Mouse (Mus musculus): Measurements from ENCODE around the gene Fam171a2. TPM values are rescaled to one million over a fixed set of nuclear protein-coding genes. Genes with fewer than 3 reads are reported as not detected.

The Fam171a2 gene
- polyA plus RNA-seq (2012; rRNA removed) = 2.1 and 3.9 TPM in 2 replicates

DNA sequence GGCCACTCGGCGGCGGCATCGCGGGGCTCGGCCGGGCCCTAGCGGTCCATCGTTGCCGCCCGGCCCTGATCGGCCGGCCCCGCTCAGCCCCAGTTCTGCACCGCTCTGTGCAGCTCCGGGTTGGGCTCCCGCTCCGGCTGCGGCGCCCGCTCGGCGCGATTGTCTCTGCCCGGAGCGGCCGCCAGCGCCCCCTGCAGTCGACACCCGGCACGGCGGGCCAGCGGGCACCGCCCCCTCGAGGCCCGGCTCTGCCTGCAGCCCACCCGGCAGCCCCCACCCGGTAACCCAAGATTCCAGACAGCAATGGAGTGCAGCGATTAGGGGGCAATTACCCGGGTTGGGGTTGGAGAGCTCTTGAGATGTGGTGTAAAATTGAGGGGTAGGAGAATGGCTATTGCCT, at the start of gene Fam171a2:
Gene Fam171a2, minus strand, starts transcription at position 186 of the 400 bp plus-strand sequence.
- DNase-seq (ENCODE audit: low read depth, low spot score) = no peak
- WGBS = under 1% methylated on average over 40 of the region's 40 CpGs

DNA sequence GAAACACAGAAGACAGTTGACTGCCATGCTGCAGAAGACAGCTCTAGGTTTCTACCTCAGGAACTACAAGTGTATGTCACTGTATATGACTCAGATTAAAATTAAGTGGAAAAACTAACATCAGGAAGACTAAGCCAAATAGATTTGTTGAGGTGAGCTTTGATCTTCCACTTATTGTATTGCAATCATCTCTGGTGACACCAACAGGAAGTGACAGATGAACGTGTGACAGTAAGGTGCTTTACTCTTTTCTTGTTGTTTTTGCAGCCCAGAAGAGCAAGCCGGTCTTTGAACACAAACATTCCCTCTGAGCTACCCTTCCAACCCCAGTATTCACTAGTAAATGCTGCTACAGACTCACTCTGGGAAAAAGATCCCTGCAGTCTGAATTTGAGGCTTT, 49.2 kb upstream of the Fam171a2 start:
- WGBS = 59% methylated on average over 2 of the region's 2 CpGs
- DNase-seq (ENCODE audit: low read depth, low spot score) = no peak

DNA sequence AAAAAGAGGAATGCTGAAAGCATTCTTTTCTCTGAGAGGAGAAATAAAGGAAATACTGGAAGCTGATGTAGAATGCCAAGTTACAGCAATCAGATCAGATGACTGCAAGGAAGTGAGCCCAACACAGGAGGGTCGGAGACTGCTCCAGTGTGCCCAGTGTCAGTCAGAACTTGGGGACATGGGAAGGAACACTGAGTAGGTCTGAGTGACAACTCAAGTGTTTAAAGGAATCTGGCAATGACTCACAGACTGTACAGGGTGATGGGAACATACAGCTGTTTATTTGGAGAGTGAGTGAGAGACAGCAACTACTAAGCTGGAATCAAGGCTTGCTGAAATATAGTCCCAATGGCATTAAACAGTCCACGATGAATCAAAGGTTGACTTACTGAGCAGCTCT, 48.7 kb upstream of the Fam171a2 start:
- DNase-seq (ENCODE audit: low read depth, low spot score) = no peak
- WGBS = 82% methylated on average over 2 of the region's 2 CpGs

DNA sequence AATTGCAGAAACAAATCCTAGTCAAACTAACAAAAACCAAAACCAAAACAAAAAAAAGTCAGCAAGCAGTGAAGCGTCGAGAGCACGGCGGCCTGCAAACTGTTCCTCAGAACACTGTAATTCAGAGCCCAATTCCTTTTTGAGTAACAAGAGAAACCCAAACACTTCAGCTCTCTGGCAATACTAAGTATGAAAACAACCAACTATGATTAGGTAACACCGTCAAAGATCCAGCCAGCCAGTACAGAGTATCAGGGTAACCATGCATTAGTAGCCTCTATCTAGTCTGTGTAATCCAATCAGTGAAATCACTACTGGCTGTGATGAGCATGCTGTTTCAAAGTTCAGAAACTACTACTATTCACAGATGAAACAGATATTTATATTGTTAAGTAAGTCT, 48.3 kb upstream of the Fam171a2 start:
- DNase-seq (ENCODE audit: low read depth, low spot score) = no peak
- 92% methylated on average over 5 of the region's 5 CpGs for WGBS

DNA sequence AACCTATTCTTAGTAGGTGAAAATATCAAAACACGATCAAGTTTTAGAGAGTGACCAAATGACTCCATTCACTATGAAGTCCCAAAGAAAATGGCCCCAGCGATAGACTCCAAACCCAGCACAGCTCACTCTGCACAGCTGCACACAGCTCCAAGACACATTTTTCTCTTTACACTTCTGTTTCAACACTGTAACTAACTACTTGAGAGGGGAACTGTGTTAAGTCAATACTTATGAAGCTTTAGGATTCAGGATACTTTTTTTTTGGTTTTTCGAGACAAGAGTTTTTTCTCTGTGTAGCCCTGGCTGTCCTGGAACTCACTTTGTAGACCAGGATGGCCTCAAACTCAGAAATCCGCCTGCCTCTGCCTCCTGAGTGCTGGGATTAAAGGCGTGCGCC, 47.6 kb upstream of the Fam171a2 start:
- 96% methylated on average over 6 of the region's 6 CpGs for whole genome bisulfite sequencing
- no peak for DNase-seq (ENCODE audit: low read depth, low spot score)

DNA sequence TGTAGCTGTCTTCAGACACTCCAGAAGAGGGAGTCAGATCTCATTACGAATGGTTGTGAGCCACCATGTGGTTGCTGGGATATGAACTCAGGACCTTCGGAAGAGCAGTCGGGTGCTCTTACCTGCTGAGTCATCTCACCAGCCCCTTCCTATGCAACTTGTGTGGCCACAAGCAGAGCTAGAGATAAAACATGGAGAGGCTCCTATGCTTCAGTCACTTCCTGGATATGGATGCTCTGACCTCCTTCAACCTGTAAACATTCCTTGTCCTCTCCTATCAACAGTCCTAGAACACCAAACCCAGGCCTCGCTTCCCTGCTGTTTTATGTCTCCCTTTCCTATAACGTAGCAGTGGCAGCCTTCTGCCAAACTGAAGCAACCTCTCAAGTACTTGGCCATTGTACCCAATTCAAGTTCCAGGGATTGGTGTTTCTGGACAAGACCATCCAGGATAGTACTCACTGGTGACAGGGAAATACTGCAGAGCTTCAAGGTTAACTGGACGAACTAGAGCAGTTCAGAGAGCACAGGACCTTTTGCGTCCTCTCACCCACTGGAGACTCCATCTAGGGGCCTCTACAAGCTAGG, 46.7 kb upstream of the Fam171a2 start:
- no peak for DNase-seq (ENCODE audit: low read depth, low spot score)
- 84% methylated on average over 7 of the region's 7 CpGs for WGBS

DNA sequence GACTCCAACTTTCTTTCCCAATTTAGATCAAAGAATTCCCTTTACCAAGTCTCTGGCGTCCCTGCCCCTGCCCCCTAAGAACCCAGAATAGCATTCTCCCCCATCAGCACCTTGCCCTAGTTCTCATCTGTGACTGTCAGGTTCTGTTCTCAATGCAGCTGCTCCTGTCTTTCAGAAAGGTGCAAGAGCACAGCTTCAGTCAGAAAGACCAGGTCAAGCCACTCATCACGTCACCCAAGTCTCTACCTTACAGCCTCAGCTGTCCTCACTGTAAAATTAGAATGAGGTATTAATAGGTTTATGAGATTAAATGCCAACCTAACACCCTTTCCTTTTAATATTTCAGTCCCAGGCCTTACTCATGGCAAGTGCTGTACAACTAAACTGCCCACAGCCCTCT, 45.8 kb upstream of the Fam171a2 start:
- WGBS = 94% methylated on average over 2 of the region's 2 CpGs
- no peak for DNase-seq (ENCODE audit: low read depth, low spot score)

DNA sequence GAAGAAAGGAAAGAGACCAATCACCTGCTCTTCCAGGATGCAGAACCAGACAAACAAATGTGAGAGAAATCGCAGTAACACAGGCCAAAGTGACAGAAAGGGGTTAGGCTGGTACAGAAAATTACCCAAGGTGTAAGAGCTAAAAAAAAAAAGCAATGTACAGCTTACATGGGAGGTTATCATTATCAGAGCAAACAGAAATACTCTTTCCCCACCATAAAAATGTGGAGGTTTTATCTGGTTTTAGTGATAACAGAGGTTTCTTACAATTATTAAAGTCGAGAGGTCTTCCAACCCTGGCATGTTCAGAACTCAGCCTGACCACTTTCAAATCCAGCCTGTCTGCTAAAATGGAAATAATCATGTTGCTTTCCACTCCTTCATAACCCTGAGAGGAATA, 40.4 kb upstream of the Fam171a2 start:
- no peak for DNase-seq (ENCODE audit: low read depth, low spot score)
- WGBS = 66% methylated on average over 2 of the region's 2 CpGs

DNA sequence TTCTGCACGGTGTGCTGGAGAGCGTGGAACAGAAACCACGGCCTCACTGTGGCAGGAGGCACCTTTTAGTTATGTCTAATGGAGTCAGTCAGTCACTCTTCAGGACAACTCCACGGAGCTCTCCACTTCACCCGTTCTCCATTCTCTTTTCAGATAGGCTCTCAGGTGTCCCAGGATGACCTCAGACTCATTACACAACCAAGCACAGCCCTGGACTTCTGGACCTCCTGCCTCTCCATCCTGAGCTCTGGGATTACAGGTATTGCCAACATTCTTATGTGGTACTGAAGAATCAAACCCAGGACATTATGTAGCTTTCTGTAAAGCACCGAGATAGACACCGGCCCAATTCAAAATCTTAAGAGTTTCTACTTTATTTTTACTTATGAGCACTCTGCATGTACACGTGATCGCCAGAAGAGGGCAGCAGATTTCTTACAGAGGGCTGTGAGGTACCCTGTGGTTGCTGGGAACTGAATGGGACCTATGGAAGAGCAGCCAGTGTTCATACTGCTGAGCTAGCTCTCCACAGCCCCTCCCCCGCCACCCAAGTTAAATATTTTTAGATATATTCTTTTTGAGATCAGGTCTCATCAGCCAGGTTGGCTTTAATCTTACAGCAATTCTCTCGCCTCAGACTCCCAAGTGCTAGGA, 39.4 kb upstream of the Fam171a2 start:
- no peak for DNase-seq (ENCODE audit: low read depth, low spot score)
- WGBS = 62% methylated on average over 11 of the region's 11 CpGs

DNA sequence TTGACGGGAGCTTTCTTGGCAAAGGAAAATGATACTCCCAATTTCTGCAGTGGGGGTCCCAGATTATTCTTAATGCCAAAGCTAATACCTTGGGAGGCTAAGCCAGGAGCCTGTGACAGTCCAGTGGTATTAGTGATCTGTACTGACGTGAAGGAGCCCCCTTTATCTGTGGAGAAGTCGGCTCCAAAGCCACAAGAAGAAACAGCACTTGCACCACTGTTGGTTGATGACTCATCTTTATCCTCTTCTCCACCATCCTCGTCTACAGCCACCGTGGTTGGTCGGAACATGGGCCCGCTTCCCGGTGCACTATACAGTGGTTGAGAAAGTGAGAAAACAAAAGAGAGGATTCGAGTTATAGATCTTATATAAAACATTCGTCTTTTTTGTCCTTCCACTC, 34.3 kb upstream of the Fam171a2 start:
- WGBS = 89% methylated on average over 10 of the region's 10 CpGs
- no peak for DNase-seq (ENCODE audit: low read depth, low spot score)

DNA sequence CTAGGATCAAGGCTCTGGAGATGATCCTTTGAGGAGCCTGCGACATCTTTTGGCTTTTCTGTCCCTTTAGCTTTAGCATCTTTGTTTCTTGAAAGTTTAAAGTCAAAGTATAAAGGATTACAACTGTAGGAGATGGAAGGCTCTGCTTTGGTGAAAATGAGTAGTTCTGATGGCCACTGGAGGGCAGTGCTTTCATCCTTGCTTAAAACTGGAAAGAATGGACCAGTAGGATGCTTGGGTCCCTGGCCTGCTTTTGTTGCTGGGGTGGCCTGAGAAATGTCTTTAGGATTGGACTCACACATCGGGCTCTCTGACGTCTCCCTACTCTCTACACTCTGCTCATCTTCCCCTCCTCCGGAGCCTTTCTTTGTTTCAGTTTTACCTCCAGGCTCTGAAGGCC, 33.4 kb upstream of the Fam171a2 start:
- 97% methylated on average over 4 of the region's 4 CpGs for WGBS
- no peak for DNase-seq (ENCODE audit: low read depth, low spot score)

DNA sequence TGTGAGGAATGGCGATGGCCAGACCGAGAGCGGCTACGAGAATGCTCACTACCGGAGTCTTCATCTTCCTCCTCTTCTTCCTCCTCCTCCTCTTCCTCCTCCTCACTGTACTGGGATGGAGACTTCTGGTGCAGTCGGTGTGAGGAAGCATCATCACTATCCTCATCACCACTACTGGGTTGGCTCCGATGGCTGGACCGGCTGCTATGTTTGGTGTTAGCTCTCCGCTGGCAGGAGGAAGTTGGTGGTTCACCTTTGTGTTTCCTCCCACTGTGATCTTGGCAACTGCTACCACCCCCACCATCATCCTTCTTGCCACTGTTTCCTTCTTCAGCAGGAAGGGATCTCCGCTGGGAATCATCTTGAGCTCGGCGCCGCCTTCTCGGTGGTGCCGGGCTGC, 32.6 kb upstream of the Fam171a2 start:
- WGBS = 98% methylated on average over 15 of the region's 15 CpGs
- no peak for DNase-seq (ENCODE audit: low read depth, low spot score)

DNA sequence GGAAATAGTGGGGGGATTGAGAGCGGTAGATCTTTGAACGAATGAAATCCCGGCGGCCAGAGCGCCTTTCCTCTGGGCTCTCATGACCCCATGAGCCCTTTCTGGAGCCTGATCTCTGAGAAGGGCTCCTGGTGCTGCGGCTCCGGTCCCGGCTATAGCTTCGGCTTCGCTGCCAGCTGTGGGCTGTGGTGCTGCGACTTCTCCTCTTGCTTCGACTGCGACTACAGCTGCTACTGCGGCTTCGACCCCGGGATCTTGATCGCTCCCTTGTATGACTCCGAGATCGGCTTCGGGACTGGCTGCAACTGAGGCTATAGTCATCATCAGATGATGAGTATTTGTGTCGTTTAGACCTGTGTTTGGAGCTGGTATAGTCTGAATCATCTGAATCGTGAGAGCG, 32.1 kb upstream of the Fam171a2 start:
- 95% methylated on average over 23 of the region's 23 CpGs for WGBS
- DNase-seq (ENCODE audit: low read depth, low spot score) = no peak

DNA sequence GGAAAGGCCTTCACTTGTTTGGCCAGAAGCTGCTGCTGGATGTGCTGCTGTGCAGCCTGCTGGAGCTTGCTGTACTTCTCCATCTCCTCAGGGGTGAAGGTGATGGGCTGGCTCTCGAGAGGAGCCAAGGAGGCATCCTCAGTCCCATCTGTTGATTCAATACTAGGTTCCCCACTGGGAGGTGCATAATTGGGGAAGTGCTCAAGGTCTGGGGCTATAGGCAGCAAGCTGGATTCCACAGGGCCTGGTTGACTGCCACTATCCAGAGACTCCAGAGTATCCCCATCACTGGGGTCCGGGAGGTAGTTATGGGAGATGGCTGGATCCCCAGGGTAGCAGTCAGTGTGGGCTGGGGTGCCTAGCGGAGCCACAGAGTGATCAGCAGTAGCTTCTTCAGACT, 31.2 kb upstream of the Fam171a2 start:
- WGBS = 93% methylated on average over 3 of the region's 3 CpGs
- no peak for DNase-seq (ENCODE audit: low read depth, low spot score)

DNA sequence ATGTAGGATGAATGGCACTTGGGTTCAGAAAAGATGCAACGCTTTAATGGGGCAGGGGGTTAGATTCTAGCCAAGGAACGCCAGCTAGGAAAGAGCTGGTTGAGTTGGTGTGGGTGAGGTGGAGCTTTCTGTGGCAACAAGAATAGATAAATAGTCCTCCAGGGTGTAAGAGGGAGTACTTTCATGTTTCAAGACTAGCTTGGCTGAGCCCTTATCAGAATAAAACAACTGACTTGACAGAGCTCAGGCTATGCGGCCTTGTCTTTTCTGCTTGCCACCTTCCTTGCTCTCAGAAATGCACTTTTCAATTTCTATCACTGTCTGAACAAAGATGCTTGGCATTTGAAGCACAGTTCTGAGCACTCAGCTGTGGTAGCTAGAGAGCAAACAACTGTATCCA, 27.5 kb upstream of the Fam171a2 start:
- WGBS = 94% methylated on average over 3 of the region's 3 CpGs

DNA sequence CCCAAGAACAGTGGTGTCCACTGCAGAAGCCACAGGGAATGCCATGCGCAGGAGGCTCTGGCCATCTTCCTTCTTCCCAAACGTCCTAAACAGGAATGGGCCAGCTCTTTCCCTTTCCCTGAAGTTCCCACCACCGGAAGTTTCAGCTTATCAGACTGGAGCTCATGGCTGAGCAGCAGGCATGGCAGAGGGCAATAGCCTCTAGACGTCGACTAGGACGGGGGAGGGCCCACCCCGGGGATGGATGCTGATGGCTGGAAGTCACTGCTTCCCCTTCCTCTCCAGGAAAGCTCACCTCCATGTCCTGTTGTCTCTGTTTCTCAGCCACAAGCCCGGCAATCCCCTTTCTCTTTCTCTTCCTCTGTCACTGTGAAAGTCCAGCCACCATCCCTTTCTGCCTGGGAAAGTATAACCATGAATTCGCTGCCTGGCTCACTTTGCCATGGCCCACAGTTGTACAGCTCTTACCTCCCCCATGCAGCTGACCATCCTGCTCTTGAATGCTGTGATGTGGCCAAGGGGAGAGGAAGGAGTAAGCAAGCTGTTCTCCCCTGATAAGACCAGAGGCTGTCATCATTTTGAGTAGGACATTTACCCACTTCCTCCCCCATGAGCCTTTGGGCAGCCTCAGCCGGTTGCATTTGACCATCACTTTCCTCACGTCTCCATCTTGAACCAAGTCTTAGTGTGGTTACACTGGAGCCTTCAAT, 22.3 kb upstream of the Fam171a2 start, which contains the start of gene Itga2b:
Gene Itga2b, minus strand, starts transcription at position 475 of the 710 bp plus-strand sequence.
- WGBS = 67% methylated on average over 11 of the region's 11 CpGs
- DNase-seq (ENCODE audit: low read depth, low spot score) = no peak

More for the DNA sequence above, 27.5 kb upstream of the Fam171a2 start:
- no peak for DNase-seq (ENCODE audit: low read depth, low spot score)

DNA sequence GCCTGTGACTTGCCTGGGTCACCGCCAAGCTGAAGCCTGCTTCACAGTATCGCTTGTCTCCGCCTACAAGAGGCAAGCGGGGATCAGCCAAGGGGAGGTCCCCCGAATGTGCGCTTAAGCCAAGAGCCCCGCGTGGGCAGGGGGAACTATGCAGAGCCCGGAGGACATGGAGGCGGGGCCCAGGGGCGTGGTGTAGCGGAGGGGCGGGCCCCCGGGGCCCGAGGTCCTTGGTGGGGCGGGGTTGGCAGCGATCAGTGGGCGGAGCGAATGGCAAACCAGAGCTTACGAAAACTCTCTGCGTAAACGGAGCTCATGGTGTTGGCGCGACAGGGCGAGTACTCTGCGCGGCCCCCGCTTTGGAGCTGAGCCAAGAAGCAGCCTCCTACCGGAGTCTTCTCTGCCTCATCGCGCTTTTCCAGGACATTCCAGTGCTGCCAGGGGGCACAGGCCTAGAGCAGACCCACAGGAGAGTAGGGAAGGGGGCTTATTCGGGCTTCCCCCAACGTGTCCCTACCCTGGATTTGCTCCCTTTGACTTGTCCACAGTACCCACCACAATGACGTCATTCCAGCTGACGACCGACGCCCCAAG, 19.7 kb upstream of the Fam171a2 start:
- WGBS = under 1% methylated on average over 37 of the region's 37 CpGs
- DNase-seq (ENCODE audit: low read depth, low spot score) = peak; percentile 63

DNA sequence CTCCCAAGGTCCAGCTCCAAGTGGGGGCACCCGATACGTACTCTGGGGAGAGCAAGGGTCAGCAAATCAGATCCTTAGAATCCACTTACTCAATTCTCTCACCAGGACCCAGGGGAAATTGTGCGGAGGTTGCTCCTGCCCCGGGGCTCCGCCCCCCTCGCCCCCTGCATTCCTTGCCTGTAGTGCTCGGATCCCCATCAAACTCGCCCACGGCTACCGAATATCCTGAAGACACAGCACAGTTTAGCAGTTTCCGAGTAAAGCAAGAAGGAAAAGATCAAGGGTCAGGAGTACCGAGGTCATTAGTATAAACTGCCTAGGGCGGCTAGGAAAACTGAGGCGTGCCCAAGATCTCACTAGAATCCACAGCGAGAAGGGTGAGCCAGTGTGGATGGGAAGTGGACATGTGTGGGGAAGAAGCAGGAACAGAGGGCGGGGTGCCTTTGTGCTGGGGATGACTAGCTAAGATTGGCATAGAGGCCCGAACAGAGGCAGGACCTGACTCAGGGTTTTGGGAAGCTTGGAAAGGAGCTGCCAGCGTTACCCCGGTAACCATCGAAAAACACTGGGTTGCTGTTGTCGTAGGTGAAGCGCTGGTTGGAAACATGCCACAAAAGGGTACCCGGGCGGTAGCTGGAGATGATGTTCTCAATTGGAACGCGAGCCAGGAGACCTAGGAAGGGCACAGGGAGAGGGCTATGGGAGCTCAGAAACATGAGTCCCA, 18.4 kb upstream of the Fam171a2 start:
- 12% methylated on average over 26 of the region's 26 CpGs for WGBS
- DNase-seq (ENCODE audit: low read depth, low spot score) = peak; percentile 38

DNA sequence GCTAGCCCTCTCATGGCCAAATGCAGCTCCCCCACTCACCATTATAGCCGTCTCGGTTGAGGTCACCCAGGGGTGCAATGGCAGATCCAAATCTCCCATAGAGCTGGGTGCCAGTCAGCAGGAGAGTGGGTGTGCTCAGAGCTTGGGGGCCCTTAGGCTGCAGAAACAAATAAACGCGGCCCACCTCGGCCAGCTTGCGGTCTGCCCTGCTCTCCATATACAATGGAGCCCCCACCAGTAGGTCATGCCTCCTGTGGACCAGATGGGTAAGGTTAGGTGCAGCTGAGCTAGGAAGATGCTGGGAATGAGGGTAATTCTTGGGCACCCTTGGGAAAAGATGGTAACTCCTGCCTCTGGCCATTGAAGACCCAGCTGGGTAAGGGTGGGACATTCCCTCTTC, 17.4 kb upstream of the Fam171a2 start:
- no peak for DNase-seq (ENCODE audit: low read depth, low spot score)
- 95% methylated on average over 6 of the region's 6 CpGs for WGBS

DNA sequence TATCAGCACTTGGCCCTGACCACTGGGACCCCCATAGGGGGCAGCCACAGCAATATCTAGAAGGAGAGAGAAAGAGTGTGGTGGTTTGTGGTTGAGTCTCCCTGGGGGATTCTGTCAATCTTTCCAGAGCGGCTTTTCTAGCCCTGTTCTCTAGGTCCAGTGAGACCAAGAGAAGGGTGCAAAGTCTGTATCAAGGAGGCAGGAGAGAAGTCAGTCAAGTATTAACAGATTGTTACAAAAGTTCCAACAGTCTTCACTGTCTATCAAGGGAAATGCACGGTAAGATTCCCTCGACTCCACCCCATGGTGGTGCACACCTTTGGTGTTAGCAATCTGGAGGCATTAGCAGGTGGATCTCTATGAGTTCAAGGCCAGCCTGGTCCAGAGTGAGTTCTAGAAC, 14.3 kb upstream of the Fam171a2 start:
- WGBS = 55% methylated on average over 3 of the region's 3 CpGs
- DNase-seq (ENCODE audit: low read depth, low spot score) = no peak

Data from large intestine, adult 2 months (tissue).